Mouse (Mus musculus): ENCODE measurements around the gene Tbc1d4.

GRCm38 (mm10) chr14:101428805-101429516 is 180.0 kb downstream of the Tbc1d4 start:
- TF ChIP-seq CTCF (IDR thresholded peaks at IDR 0.05; ENCODE audit: low read depth, low read length): no peak
- no peak for TF ChIP-seq POLR2A (IDR thresholded peaks at IDR 0.05; ENCODE audit: insufficient read depth, low read length)

Data from ES-Bruce4 (cell line).